Mouse (Mus musculus) layer of hippocampus, adult 2 months (tissue): ENCODE results near the gene Gfy. TPM values are rescaled to one million over a fixed set of nuclear protein-coding genes. Genes with fewer than 3 reads are reported as not detected.
A peak's percentile ranks its signal among the peaks of the same experiment; 100 is the strongest.

ENCODE experiments used
- DNase-seq, 2 experiments: peaks; one replicate each; pipeline ENCODE4 v3.0.0; 2022; ENCODE audit warnings: low spot score in 2 of 2
- H3K27ac ChIP-seq: fragments of 200-600 bp; 2 replicates; pipeline ENCODE4 v1.8.1; 2022
- H3K4me3 ChIP-seq: fragments of 200-600 bp; 2 replicates; pipeline ENCODE4 v1.8.1; 2022; ENCODE audit warnings: mild to moderate bottlenecking
- CTCF ChIP-seq: fragments of 200-600 bp; conservative IDR thresholded peaks from 2 replicates; pipeline ENCODE4 v1.8.1; 2022; ENCODE audit warnings: antibody characterized with exemption, mild to moderate bottlenecking, moderate library complexity
- long read RNA-seq, 2 experiments: library from polyadenylated mRNA; stranded (forward); transcript quantifications; one replicate each; pipeline ENCODE4 v2.0.0; 2021; ENCODE audit warnings: borderline mapping rate in 2 of 2
- total RNA-seq, 2 experiments: library from RNA; stranded (reverse); gene quantifications; 2 replicates each; pipeline ENCODE4 v1.2.3; 2021

Gfy gene
- total RNA-seq: under 1 TPM in 1 of 2 experiments, not detected in 1; 0.20 TPM
- long read RNA-seq, experiment 1: 0 reads
- long read RNA-seq, experiment 2: 0 reads

- no peak for DNase-seq
- H3K4me3 ChIP-seq: no peak within 1 kb of the TSS
- no peak for TF ChIP-seq CTCF
- H3K27ac ChIP-seq: no peak within 1 kb of the TSS
These were observed at the start of gene Gfy for GRCm38 (mm10) chr7:45179469-45179868. Gfy (minus strand) TSS chr7:45179569.

GRCm38 (mm10) chr7:45229046-45229445 lies 49.7 kb upstream of the Gfy start:
- DNase-seq: no peak
- TF ChIP-seq CTCF: no peak
- Histone ChIP-seq H3K27ac (no peak overlapping the region), H3K4me3 (no peak overlapping the region)

- no peak for DNase-seq
- no peak overlapping the region for H3K27ac ChIP-seq
- no peak overlapping the region for H3K4me3 ChIP-seq
- TF ChIP-seq CTCF: no peak
These were observed 49.2 kb upstream of the Gfy start for GRCm38 (mm10) chr7:45228548-45228947.

GRCm38 (mm10) chr7:45226421-45226820 lies 47.1 kb upstream of the Gfy start:
- no peak for TF ChIP-seq CTCF
- no peak overlapping the region for H3K27ac ChIP-seq
- H3K4me3 ChIP-seq: no peak overlapping the region
- DNase-seq: no peak

- no peak for TF ChIP-seq CTCF
- Histone ChIP-seq H3K4me3 (no peak overlapping the region), H3K27ac (no peak overlapping the region)
- DNase-seq: no peak
These were observed 45.5 kb upstream of the Gfy start for GRCm38 (mm10) chr7:45224826-45225225.

- no peak for DNase-seq
- H3K27ac ChIP-seq: no peak overlapping the region
- H3K4me3 ChIP-seq: no peak overlapping the region
- TF ChIP-seq CTCF: no peak
These were observed 42.3 kb upstream of the Gfy start for GRCm38 (mm10) chr7:45221680-45222079.

GRCm38 (mm10) chr7:45216442-45217183 lies 37.2 kb upstream of the Gfy start:
- Histone ChIP-seq H3K4me3 (peak overlapping the region; percentile 53), H3K27ac (no peak overlapping the region)
- no peak for DNase-seq

GRCm38 (mm10) chr7:45215673-45216441 lies 36.5 kb upstream of the Gfy start, which contains the start of gene Tead2:
Tead2 (plus strand) TSS chr7:45215753.
- H3K27ac ChIP-seq: no peak within 1 kb of the TSS
- no peak for TF ChIP-seq CTCF
- DNase-seq: no peak
- peak within 1 kb of the TSS; percentile 53 for H3K4me3 ChIP-seq

More at GRCm38 (mm10) chr7:45216442-45217183, 37.2 kb upstream of the Gfy start:
- TF ChIP-seq CTCF: no peak

GRCm38 (mm10) chr7:45213708-45214107 lies 34.3 kb upstream of the Gfy start:
- no peak for TF ChIP-seq CTCF
- Histone ChIP-seq H3K4me3 (no peak overlapping the region), H3K27ac (no peak overlapping the region)
- DNase-seq: no peak

GRCm38 (mm10) chr7:45212356-45212755 lies 33.0 kb upstream of the Gfy start:
- DNase-seq: no peak
- no peak for TF ChIP-seq CTCF
- H3K27ac ChIP-seq: no peak overlapping the region

GRCm38 (mm10) chr7:45211851-45212251 lies 32.5 kb upstream of the Gfy start, which contains the start of gene Dkkl1:
Dkkl1 (minus strand) TSS chr7:45212147.
- TF ChIP-seq CTCF: no peak
- Histone ChIP-seq H3K27ac (no peak within 1 kb of the TSS), H3K4me3 (no peak within 1 kb of the TSS)
- no peak for DNase-seq

More at GRCm38 (mm10) chr7:45212356-45212755, 33.0 kb upstream of the Gfy start:
- no peak overlapping the region for H3K4me3 ChIP-seq

GRCm38 (mm10) chr7:45211070-45211469 lies 31.7 kb upstream of the Gfy start:
- H3K27ac ChIP-seq: no peak overlapping the region
- no peak overlapping the region for H3K4me3 ChIP-seq
- DNase-seq: no peak
- no peak for TF ChIP-seq CTCF

GRCm38 (mm10) chr7:45208260-45208659 lies 28.9 kb upstream of the Gfy start:
- peak; percentile 48 for TF ChIP-seq CTCF
- DNase-seq: no peak
- H3K4me3 ChIP-seq: no peak overlapping the region
- H3K27ac ChIP-seq: no peak overlapping the region
